Mouse (Mus musculus): ENCODE data around the gene Lpin3.

Lpin3 gene

GRCm38 (mm10) chr2:160940930-160941709 lies 60.6 kb downstream of the Lpin3 start:
- DNase-seq = no peak

DNA sequence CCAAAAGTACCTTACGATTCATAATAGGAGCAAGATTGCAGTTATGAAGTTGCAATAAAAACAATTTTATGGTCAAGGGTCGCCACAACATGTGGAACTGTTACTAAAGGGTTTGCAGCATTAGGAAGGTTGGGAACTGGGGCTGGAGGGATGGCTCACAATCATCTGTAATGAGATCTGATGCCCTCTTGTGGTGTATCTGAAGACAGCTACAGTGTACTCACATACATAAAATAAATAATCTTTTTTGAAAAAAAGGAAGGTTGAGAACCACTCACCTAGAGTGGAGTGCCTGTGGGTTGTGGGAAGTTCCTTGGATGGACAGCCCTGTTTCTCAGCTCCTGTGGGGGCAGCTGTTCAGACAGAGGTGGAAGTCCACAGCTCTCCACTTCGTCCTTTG lies 62.0 kb downstream of the Lpin3 start:
- DNase-seq = no peak

DNA sequence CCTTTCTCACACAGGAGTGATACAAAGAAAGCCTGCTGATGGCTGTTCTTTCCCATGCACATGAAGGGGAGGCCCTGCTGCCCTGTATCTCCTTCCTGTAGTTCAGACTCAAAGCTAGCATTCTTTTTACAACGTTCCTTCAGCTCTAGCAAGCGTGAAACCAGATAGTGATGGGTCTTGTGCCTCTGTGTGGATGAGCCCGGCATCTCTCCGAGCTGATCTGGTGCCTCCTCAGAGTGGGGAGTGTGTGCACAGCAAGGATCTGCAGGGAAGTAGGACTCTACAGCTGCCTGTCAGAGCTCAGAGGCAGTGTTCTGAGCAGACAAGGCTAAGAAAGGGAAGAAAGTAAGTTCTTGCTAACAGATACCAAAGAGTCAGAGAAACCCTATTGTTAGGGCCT lies 71.1 kb downstream of the Lpin3 start:
- no peak for DNase-seq

DNA sequence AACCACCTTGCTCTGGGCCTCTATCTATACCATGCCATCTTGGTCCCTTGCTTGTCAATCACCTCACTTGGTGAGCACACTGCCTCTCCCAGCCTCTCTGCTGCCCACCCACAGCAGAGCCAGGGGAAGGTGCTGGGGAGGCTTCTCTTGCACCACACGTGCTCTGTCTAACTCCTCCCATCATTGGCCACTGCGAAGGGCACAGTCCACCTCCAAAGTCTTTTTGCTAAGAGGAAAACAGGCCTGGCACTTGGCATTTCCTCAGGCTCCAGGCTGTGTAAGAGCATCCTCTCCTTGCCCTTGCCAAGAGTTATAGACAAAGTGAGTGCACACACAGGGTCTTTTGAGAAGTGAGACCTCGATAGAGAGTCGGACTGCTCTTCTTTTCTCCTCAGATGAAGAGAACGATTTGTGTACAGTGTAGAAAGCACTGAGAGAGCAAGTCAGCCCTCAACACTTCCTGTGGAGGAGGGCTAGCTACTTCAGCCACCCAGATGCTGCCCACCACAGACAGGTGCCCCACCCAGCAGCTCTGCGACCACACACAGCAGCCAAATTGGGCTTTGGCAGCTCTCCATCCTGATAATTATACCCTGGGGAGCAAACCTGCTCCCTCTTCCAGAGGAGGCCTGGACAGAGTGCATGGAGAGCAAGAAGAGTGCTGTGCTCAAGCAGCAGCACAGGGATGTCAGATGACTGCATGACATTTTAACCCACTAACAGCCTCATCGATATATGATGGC lies 72.8 kb downstream of the Lpin3 start:
- DNase-seq = no peak

DNA sequence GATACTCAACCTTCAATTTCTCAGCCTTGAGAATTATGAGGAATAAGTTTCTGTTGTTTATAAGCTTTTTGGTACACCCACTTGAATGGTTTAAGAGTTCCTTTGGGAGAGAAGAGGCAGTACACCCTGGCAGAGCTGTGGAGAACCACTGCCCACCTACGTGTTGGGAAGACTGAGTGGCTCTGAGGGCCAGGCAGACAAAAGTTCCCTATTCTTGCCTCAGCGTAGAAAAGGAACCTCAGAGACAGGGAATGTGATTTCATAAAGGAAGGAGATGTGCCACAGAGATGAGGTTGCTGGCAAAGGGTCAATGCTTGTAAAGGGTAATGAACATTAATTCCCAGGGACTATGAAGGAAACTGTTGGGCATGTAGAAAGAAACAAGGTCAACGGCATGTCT lies 74.1 kb downstream of the Lpin3 start:
- no peak for DNase-seq

DNA sequence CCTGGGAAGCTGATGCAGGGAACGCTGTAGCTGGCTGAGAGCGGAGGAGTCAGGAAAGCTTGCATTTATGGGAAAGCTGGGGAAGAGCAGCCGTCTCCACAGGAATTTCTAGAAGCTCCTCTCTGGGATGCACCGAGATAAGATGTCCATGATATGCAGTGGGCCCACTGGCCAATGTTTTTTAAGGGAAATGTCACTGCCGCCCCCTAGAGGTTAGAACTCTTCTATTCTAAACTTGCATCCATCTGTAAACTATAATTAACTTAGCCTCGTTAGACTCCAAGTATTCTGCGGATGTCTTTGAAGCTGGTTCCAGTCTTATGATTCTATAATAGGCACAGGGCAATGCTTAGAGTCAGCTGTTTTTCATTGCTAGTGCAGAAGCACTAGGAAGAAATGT lies 74.9 kb downstream of the Lpin3 start:
- no peak for DNase-seq
